Mouse (Mus musculus) cerebellum, adult 11 months (tissue): ENCODE measurements around the gene Lce3d.
A peak's percentile ranks its signal among the peaks of the same experiment; 100 is the strongest.

Experiments used
- DNase-seq: peaks from one replicate; pipeline ENCODE4 v3.0.0; 2022

Gene Lce3d

DNA sequence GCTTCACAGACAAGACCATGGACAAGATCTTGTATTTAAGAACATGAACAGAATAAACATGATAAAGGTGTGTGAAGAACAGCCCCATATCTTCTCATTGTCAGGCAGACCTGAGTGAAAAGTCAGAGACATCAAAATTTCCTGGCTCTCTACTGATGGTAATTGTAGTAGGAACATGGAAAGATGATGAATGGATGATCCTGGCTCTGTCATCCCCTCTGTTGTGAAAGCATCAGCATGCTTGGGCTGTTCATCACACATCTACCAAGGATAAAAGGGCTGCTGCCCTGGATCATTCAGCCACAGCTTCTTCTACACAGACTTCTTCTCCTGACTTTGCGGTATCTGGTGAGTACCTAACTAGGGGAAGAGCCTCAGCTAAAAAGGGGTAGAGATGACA, at the start of gene Lce3d:
Gene Lce3d (plus strand): TSS at position 301 of the 400 bp plus-strand sequence.
- DNase-seq: no peak

DNA sequence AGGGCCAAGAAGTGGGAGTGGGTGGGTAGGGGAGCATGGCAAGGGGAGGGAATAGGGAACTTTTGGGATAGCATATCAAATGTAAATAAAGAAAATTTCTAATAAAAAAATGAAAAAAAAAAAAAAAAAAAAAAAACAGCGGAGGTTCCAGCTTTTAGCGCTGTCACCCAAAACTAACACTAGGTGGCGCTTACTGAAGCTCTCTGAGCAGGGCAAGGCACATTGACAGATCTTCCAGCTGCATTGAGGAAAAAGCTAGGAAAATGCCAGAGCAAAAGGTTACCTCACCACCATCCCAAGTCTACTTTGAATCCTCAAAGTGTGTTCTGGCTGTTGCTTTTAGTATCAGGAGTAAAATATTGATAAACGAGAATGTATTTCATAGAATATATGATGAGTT, 49.6 kb upstream of the Lce3d start:
- DNase-seq: no peak

GRCm38 (mm10) chr3:92920364-92920763, 36.8 kb upstream of the Lce3d start:
- no peak for DNase-seq

GRCm38 (mm10) chr3:92926130-92926529, 31.1 kb upstream of the Lce3d start, which contains the start of gene Lce3a:
Lce3a (minus strand) TSS chr3:92926230.
- DNase-seq: no peak

- no peak for DNase-seq
Measured at GRCm38 (mm10) chr3:92932679-92933078, 24.5 kb upstream of the Lce3d start, which contains the start of gene Lce3b. Lce3b (plus strand) TSS chr3:92932979.

- no peak for DNase-seq
Measured at GRCm38 (mm10) chr3:92944186-92944585, 13.0 kb upstream of the Lce3d start, which contains the start of gene Lce3c. Lce3c (plus strand) TSS chr3:92944486.

- DNase-seq: no peak
Measured at GRCm38 (mm10) chr3:92966761-92967160, 9.6 kb downstream of the Lce3d start, which contains the start of gene Lce3e. Lce3e (plus strand) TSS chr3:92967061.

DNA sequence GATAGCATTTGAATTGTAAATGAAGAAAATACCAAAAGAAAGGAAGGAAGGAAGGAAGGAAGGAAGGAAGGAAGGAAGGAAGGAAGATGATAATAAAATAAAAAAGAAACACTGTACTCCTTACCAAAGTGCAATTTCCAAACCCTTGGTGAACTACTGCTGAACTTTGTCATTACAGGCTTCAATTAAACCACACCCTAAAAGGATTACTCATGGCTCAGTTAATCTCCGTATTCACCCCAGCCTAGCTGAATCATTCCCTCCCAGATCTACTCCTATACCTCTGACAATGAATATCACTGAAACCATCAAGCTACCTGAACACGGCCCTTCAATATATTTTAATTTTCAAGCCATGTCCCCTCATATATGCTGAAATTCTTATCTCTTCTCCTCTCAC, 21.3 kb downstream of the Lce3d start:
- DNase-seq: no peak

DNA sequence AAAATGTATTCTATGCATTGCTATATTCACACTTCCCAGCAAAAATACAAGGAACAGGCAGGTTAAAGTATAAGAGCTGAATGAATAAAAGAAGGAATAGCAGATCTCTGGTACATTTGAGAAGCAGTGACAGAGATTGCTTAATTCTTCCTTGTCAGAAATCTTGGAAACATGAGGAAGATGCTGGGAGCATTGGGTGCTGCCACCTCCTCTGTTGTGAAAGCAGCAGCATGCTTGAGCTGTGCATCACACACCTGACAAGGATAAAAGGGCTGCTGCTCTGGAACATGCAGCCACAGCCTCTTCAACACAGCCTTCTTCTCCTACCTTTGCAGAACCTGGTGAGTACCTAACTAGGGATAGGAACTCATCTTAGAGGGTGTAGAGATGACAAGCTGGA, 34.7 kb downstream of the Lce3d start, which contains the start of gene Lce3f:
Gene Lce3f (plus strand): TSS at position 301 of the 400 bp plus-strand sequence.
- no peak for DNase-seq

GRCm38 (mm10) chr3:92998691-92999090, 41.5 kb downstream of the Lce3d start:
- peak; percentile 16 for DNase-seq

- no peak for DNase-seq
Measured at GRCm38 (mm10) chr3:93000621-93001020, 43.4 kb downstream of the Lce3d start.

DNA sequence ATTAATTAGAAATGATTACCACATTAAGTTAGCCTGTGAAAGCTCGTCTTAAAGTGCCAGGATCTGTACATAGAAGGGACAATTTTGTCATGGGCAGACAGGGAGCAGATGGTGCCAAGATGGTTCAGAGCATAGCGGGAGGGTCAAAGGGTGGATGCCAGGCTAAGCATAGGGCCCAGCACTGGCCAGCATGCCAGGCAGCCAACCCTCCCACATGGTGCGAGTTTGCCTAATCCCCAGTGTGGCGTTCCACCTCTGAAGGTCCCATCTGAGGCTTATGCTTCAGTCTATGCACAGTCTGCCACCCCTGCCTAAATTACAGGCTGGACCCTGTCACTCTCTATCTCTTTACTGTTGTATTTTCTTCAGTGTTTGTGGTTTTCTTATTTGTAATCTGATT, 45.7 kb downstream of the Lce3d start:
- DNase-seq: no peak
